Mouse (Mus musculus) MN1 (cell line): ENCODE measurements around the gene Ppm1n.

Source experiments
- DNase-seq: peaks from one replicate; pipeline ENCODE4 v3.0.0-alpha.2; 2016; ENCODE audit warnings: low spot score

The Ppm1n gene

DNA sequence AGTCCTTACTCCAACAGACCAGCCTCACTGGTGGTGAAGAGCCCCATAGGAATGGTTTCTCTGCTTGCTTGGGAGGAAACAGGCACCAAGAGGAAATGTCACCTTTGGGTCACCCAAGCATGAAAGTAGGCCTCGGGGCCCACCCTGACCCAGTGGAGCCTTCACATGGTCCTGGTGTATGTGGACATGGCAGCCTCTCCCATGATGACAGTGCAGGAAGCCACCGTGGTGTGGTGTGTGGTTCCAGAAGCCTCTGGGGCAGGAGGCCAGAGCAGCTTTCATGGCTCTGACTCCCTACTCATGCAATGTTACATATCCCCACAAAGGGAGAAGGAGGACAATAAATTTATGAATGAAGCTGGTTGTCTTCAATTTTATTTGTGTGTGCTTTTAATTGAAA, 32.4 kb downstream of the Ppm1n start:
- DNase-seq, result no peak

DNA sequence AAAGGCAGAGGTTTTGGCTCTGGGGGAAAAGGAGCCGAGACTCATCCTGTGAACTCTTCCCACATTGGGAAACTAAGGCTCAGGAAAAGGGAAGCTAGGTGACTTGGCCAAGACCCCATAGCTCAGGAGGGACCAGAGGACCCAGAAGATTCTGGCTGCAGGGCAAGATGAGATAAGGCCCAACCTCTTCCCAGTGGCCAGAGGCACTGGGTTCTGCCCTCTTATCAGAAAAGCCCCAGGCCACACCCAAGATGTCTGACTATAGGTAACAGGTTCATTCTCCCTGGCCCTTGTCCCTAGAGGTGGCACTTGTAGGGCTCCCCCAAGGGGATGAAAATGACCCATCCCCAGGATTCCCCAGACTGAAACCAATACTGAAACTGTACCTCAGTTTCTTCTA, 33.0 kb downstream of the Ppm1n start:
- no peak for DNase-seq

DNA sequence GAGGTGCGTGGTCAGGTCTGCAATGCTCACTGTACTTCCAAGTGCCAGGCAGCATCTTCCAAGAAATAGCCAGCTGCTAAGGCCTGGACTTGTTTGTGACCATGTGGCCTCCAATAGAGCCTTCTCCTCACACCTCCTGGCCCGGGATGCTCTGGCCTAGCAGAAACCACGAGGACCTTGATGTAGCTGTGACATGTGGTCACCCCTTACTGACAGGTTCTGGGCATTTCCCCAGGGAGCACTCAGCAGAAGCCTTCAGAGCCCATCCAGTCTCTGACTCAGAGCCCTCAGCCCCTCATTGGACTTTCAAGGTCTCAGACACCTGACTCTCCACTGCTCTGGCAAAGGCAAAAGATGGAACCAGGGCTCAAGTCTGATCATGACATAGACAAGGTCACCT, 34.8 kb downstream of the Ppm1n start:
- DNase-seq, result no peak

DNA sequence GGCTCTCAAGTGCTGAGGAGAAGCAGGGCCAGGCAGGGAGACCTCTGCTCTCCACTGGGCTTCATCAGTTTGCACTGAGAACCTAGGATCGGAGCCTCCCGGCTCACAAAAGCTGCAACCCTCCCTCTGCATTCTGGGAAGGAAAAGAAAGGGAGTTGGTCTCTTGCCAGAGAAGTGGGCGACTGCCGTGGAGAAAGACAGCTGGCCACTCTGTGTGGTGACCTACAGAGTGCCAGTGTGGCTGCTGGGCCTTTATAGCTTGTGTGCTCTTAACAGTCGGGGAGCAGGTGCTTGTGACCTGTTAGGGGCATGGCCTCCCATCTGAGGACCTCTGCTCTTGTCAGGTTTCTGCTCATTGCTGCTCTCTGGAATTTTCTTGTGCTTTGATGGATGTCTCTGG, 36.0 kb downstream of the Ppm1n start:
- no peak for DNase-seq

DNA sequence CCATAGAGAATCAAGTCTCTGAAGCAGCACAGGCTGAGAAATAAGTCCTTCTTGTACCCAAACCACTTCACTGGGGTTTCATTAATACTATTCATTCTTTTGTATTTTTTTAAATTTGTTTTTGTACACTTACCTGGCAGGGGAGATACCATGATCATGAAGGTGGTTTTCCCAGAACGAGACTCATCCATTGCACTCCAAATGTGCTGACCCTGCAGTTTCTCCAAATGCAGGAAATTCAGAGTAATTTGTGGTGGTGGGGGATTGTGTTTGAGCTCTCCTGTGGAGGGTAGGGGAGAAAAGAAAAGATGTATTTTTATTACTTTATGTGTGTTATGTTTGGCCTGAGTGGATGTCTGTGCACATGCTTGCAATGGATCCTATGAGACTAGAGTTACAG, 37.9 kb downstream of the Ppm1n start:
- DNase-seq, result no peak

- DNase-seq, result no peak
Measured at GRCm38 (mm10) chr7:19240905-19241463, 38.9 kb downstream of the Ppm1n start.

DNA sequence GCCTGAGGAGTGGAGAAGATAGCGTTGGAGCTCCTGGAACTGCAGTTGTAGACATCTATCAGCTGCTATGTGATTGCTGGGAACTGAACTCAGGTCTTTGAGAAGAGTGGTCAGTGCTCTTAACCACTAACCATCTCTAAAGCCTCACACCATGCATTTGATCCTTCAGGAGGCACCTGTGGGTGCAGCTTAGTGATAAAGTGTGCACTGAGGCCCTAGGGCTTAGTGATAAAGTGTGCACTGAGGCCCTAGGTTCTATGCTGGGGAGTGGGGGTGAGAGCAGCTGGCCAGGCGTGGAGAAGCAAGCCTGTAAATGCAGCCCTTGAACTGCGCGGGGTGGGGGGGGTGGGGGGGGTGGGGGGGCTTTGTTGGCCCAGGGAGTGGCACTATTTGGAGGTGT, 39.9 kb downstream of the Ppm1n start:
- DNase-seq, result no peak

- peak; percentile 87 for DNase-seq
Measured at GRCm38 (mm10) chr7:19239423-19239822, 40.4 kb downstream of the Ppm1n start.

DNA sequence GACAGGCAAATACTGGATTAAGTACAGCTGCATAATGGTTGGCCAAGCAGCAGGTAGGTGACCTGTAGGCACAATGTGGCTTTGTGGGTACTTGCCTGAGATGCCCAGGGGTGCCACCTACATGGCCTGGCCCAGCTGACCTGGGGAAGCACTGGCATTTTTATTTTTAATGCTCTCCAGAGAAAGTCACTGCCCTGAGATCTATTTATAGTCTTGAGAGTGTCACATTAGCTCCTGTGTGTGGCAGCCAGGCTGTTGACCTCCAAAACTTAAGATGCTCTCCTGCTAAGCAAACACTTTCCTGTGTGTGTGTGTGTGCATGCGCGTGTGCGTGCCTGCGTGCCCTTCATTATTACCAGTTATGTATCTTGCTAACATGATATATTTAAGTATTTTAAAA, 41.5 kb downstream of the Ppm1n start:
- DNase-seq, result no peak

GRCm38 (mm10) chr7:19236411-19236810, 43.5 kb downstream of the Ppm1n start:
- DNase-seq, result no peak

DNA sequence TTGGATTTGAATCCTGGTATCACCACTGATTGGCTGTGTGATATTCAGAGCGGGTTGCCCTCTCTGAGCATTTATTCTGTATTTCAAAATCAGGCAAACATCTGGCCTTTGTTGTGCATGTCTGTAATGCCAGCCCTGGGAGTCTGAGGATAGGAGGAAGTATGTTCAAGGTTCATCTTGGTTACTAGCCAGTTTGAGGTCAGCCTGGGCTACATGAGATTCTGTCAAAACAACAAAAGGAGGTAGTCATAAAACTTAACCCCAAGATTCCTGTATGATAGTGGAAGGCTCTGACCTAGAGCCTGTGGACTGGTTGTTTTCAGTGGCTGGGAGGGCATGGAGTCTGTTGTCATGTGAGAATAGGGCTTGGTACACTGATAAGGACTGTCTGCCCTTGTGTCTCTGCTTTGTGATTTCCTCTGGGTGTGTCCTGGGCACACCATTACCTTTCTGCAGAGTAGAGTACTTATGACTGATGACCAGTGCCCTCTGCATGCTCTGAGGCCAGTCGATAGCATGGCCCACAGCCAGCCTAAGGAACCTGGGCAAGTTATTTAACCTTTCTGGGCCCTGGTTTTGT, 44.7 kb downstream of the Ppm1n start:
- no peak for DNase-seq

DNA sequence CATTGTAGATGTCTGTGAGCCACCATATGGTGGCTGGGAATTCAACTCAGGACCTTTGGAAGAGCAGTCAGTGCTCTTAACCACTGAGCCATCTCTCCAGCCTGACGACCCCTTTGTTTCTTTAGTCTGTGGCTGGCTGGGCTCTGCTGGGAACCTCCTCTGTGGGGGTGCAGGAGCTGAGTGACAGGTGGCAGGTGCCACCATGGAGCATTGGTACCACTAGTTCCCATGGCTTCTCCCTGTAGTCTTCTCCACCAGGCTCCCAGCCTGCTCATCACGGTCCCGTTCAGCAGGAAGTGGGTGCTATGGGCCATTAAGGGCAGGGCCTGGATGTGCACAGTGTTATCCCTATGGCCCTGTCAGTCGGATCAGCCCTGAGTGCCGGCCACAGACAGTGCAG, 45.2 kb downstream of the Ppm1n start:
- no peak for DNase-seq

DNA sequence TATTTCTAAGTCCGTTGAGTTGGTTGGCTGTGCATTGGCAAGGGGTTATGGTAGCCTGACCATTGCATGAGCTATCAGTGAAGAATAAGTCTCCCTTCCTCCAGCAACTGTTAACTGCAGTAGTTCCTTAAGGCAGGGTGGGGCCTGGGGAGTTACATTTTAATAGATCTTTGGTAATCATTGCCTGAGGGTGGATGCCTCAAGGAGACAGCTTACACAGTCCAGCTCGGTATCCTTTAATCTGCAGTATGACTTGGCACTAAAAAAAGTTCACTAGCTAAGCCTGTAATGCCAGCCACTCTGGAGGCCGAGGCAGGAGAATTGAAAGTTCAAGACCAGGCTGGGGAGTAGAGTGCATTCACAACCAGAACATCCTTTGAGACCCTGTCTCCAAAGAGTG, 48.0 kb downstream of the Ppm1n start:
- DNase-seq, result no peak

GRCm38 (mm10) chr7:19230899-19231298, 49.0 kb downstream of the Ppm1n start:
- no peak for DNase-seq

DNA sequence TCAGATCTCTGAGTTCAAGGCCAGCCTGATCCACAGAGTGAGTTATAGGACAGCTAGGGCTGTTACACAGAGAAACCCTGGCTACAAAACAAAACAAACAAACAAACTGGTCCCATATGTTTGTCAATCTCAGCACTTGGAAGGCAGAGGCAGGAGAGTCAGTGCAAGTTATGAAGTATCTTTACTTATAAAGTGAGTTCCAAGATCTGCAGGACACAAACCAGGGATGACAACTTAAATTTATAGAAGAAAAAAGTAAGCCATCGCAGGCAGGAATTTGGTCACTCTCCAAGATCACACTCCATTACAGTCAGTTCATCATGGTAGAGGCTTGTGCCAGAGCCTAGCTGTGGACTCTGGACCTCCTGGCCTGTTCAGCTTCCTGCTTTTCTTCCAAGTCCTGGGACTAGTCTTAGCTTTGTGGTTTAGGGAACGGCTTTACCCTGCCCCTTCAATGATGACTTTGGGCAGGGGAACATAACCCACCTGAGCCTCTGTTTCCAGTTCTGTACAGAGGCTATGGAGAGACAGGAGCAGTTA, 49.8 kb downstream of the Ppm1n start:
- no peak for DNase-seq

GRCm38 (mm10) chr7:19229404-19229803, 50.5 kb downstream of the Ppm1n start:
- no peak for DNase-seq

DNA sequence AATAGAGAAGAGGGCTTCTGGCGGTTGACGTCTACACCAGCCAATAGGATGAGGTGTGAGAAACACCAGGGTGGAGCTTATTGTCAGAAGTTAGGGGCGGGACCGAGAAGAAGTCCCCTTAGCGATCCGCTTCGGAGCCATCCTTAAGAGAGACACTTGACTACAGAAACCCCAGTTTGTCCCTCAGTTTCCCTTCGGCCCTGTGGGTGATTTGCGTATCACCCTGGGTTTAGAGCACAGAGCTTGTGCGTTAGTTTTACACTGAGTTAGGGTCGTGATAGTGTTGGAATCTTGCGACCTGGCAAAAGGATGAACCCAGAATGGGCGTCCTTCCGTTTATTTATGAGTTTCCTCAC, 51.1 kb downstream of the Ppm1n start:
- DNase-seq, result no peak

DNA sequence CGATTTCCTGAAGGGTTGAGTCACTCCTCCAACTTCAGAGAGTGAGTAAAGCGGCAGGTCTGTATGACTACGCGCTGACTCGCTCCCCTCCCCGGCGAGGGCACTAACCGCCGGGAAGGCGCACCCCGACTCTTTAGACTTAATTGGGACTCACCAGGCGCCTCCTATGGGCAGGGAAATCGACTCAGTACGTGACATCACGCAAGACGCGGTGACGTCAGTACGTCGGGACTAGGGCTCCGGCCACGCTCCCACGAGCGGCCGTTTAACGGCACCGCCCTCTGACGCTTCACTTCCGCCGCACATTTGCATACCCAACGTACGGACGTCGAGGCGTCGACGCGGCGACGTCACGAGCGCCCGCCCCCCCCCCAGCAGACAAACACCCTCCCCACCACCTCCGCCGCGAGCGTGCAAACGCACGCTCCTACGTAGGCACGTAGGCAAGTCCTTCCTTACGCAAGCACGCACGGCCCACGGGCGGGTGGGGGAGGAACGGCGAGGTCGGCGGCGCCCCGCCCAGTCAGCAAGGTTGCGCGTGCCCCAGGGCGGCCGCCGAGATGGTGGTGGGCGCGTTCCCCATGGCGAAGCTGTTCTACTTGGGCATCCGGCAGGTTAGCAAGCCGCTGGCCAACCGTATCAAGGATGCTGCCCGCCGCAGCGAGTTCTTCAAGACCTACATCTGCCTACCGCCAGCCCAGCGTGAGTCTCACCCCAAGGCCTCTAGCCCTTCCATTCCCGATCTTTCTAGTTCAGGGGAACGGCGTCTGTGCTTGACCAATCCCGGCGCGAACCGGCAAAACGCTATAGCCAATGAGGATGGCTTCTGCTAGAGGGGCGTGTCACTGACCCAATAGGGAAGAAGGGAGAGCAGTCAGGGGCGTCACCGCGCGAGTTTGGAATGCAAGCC, 51.7 kb downstream of the Ppm1n start, which contains the start of gene Opa3:
TSS of gene Opa3 (plus strand) at position 452 of the 910 bp plus-strand sequence.
- peak; percentile 98 for DNase-seq

GRCm38 (mm10) chr7:19226817-19227797, 52.8 kb downstream of the Ppm1n start:
- DNase-seq, result peak; percentile 39
